Mouse (Mus musculus) C2C12 (cell line): ENCODE measurements around the gene Rnpepl1.

Experiments
- CEBPB ChIP-seq: IDR thresholded peaks from one replicate; pipeline ENCODE4 v1.6.1; 2011; ENCODE audit warnings: low read depth, mild to moderate bottlenecking, control low read depth, moderate library complexity
- USF1 ChIP-seq: IDR thresholded peaks from one replicate; pipeline ENCODE4 v1.6.1; 2011; ENCODE audit warnings: low read depth, mild to moderate bottlenecking, control low read depth, moderate library complexity

- TF ChIP-seq CEBPB, result no peak
- TF ChIP-seq USF1, result no peak
Measured at GRCm38 (mm10) chr1:92877431-92877978, 33.1 kb upstream of the Rnpepl1 start.
